Mouse (Mus musculus): ENCODE results near the gene Hnrnpl. TPM values are rescaled to one million over a fixed set of nuclear protein-coding genes. Genes with fewer than 3 reads are reported as not detected.
A peak's percentile ranks its signal among the peaks of the same experiment; 100 is the strongest.

Gene Hnrnpl
- polyA plus RNA-seq, 1 experiment from 2014 or later = 154 TPM

- H3K4me3 ChIP-seq (ENCODE audit: low read depth, low read length) = no peak overlapping the region
- no peak overlapping the region for H3K27ac ChIP-seq (ENCODE audit: low read length)
- H3K9me3 ChIP-seq (ENCODE audit: low read length) = no peaks in the 10 kb centered on the region
- WGBS = 64% methylated on average over 1 of the region's 1 CpGs
- ATAC-seq (no peak), DNase-seq (ENCODE audit: low spot score) (no peak)
- peaks cover 12% of the 10 kb centered on the region for H3K4me1 ChIP-seq (ENCODE audit: insufficient read depth, low read depth, low read length)
- no peak overlapping the region for H3K4me2 ChIP-seq (replicated peaks; ENCODE audit: low read depth, low read length)
- H3K27me3 ChIP-seq (replicated peaks; ENCODE audit: insufficient read depth, low read length) = no peaks in the 10 kb centered on the region
- no peak overlapping the region for H3K9ac ChIP-seq (replicated peaks; ENCODE audit: low read depth)
- peaks cover 36% of the 10 kb centered on the region for H3K36me3 ChIP-seq (ENCODE audit: insufficient read depth, low read length)
- TF ChIP-seq EP300 (IDR thresholded peaks at IDR 0.05) (no peak), CTCF (IDR thresholded peaks at IDR 0.05) (no peak)
These were observed 14.2 kb downstream of the Hnrnpl start for GRCm38 (mm10) chr7:28822556-28822955.

- H3K9me3 ChIP-seq (ENCODE audit: low read length) = no peaks in the 10 kb centered on the region
- H3K4me2 ChIP-seq (replicated peaks; ENCODE audit: low read depth, low read length) = no peak overlapping the region
- H3K9ac ChIP-seq (replicated peaks; ENCODE audit: low read depth) = no peak overlapping the region
- 47% methylated on average over 10 of the region's 10 CpGs for WGBS
- peak overlapping the region; percentile 93 for H3K27ac ChIP-seq (ENCODE audit: low read length)
- no peak overlapping the region for H3K4me3 ChIP-seq (ENCODE audit: low read depth, low read length)
- H3K4me1 ChIP-seq (ENCODE audit: insufficient read depth, low read depth, low read length) = peaks cover 12% of the 10 kb centered on the region
- ATAC-seq (no peak), DNase-seq (ENCODE audit: low spot score) (no peak)
- no peaks in the 10 kb centered on the region for H3K27me3 ChIP-seq (replicated peaks; ENCODE audit: insufficient read depth, low read length)
- TF ChIP-seq CTCF (IDR thresholded peaks at IDR 0.05) (no peak), EP300 (IDR thresholded peaks at IDR 0.05) (no peak)
- H3K36me3 ChIP-seq (ENCODE audit: insufficient read depth, low read length) = peaks cover 30% of the 10 kb centered on the region
These were observed 14.9 kb downstream of the Hnrnpl start for GRCm38 (mm10) chr7:28822993-28823903.

DNA sequence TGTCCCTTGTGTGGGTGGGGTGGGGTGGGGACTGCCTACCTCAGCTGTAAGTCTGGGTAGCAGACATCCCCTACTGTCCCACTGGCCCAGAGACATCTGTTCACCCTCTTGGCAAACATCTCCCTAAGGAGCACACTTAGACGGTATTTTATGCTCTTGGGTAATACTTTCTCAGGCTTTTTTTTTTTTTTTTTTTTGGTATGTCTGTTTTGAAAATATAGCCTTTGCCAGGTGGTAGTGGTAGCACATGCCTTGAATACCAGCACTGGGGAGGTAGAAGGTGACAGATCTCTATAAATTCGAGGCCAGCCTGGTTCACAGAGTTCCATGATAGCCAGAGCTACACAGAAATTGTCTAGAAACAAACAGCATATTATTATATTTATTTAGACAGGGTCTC lies 15.6 kb downstream of the Hnrnpl start:
- Histone ChIP-seq H3K36me3 (ENCODE audit: insufficient read depth, low read length) (peaks cover 27% of the 10 kb centered on the region), H3K4me2 (replicated peaks; ENCODE audit: low read depth, low read length) (no peak overlapping the region), H3K4me1 (ENCODE audit: insufficient read depth, low read depth, low read length) (peaks cover 12% of the 10 kb centered on the region), H3K27ac (ENCODE audit: low read length) (peak overlapping the region; percentile 93), H3K27me3 (replicated peaks; ENCODE audit: insufficient read depth, low read length) (no peaks in the 10 kb centered on the region), H3K9me3 (ENCODE audit: low read length) (no peaks in the 10 kb centered on the region), H3K4me3 (ENCODE audit: low read depth, low read length) (no peak overlapping the region), H3K9ac (replicated peaks; ENCODE audit: low read depth) (no peak overlapping the region)
- TF ChIP-seq EP300 (IDR thresholded peaks at IDR 0.05) (no peak), CTCF (IDR thresholded peaks at IDR 0.05) (no peak)
- peak; percentile 59 for DNase-seq (ENCODE audit: low spot score)
- 30% methylated on average over 2 of the region's 2 CpGs for WGBS
- ATAC-seq = no peak

- peaks cover 26% of the 10 kb centered on the region for H3K36me3 ChIP-seq (ENCODE audit: insufficient read depth, low read length)
- peak; percentile 87 for ATAC-seq
- no peaks in the 10 kb centered on the region for H3K9me3 ChIP-seq (ENCODE audit: low read length)
- 1% methylated on average over 33 of the region's 33 CpGs for WGBS
- H3K4me3 ChIP-seq (ENCODE audit: low read depth, low read length) = peak within 1 kb of the TSS; percentile 49
- no peaks in the 10 kb centered on the region for H3K27me3 ChIP-seq (replicated peaks; ENCODE audit: insufficient read depth, low read length)
- H3K9ac ChIP-seq (replicated peaks; ENCODE audit: low read depth) = peak within 1 kb of the TSS; percentile 53
- peaks cover 8% of the 10 kb centered on the region for H3K4me1 ChIP-seq (ENCODE audit: insufficient read depth, low read depth, low read length)
- H3K4me2 ChIP-seq (replicated peaks; ENCODE audit: low read depth, low read length) = peak within 1 kb of the TSS; percentile 53
- DNase-seq (ENCODE audit: low spot score) = peak; percentile 97
- H3K27ac ChIP-seq (ENCODE audit: low read length) = peak within 1 kb of the TSS; percentile 93
- TF ChIP-seq CTCF (IDR thresholded peaks at IDR 0.05) = no peak; the same call in 1 of the 2 replicates
- peak; percentile 77; the same call in 1 of the 2 replicates for TF ChIP-seq EP300 (IDR thresholded peaks at IDR 0.05)
These were observed 16.8 kb downstream of the Hnrnpl start, which contains the start of gene Ech1 for GRCm38 (mm10) chr7:28824941-28825685. Gene Ech1 (plus strand): TSS chr7:28825217.

GRCm38 (mm10) chr7:28825686-28826401 lies 17.5 kb downstream of the Hnrnpl start:
- ATAC-seq = peak; percentile 25

More at GRCm38 (mm10) chr7:28825686-28826401, 17.5 kb downstream of the Hnrnpl start:
- H3K4me3 ChIP-seq (ENCODE audit: low read depth, low read length) = peak overlapping the region; percentile 49
- 34% methylated on average over 11 of the region's 11 CpGs for WGBS
- peak overlapping the region; percentile 53 for H3K4me2 ChIP-seq (replicated peaks; ENCODE audit: low read depth, low read length)
- peak overlapping the region; percentile 93 for H3K27ac ChIP-seq (ENCODE audit: low read length)
- H3K27me3 ChIP-seq (replicated peaks; ENCODE audit: insufficient read depth, low read length) = no peaks in the 10 kb centered on the region
- peak overlapping the region; percentile 53 for H3K9ac ChIP-seq (replicated peaks; ENCODE audit: low read depth)
- H3K36me3 ChIP-seq (ENCODE audit: insufficient read depth, low read length) = peaks cover 26% of the 10 kb centered on the region
- no peaks in the 10 kb centered on the region for H3K9me3 ChIP-seq (ENCODE audit: low read length)
- TF ChIP-seq CTCF (IDR thresholded peaks at IDR 0.05) (peak; percentile 37), EP300 (IDR thresholded peaks at IDR 0.05) (no peak)
- peak; percentile 64 for DNase-seq (ENCODE audit: low spot score)
- H3K4me1 ChIP-seq (ENCODE audit: insufficient read depth, low read depth, low read length) = peaks cover 5% of the 10 kb centered on the region

All from lung, postnatal 0 days (tissue).